Mouse (Mus musculus): ENCODE measurements around the gene Phf12.

DNA sequence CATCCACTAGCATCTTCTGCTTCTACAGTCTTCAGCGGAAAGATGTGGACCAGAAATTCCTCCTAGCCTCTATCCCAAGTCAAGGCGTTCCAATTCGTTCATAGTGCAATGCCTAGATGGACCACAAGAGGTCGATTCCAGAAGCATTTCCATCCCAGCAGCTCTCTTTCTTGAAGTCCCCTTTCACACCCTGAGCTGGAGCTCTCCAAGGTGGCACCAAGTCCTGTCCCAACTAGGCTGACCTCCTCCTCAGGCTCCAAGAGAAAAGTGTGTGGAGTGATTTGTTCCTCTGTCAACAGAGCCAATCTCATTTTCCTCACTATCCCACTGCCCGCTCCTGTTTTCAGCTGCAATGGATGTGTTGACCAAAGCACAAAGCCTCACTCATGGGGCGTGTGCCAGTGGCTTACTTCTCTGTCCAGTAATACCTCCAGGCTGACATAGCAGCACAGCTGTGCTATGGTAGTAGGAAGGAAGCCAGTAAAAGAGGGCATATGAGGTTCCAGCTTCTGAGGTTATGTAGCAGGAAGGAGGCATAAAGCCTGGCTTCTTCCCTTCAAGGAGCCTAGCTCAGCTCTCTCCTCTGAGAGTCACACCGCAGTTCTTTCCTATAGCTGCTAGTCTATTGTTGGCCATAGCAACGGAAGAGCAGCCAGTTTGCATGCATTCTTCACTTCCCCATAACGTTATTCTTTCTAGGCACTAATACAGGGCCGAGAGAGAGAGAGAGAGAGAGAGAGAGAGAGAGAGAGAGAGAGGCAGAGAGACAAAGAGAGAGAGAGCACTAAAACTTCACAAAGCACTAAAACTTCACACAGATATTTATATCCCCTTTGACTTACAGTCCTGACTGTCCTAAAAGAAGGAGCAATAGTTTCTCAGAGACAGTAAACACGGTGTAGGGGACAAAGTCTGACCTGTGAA lies 2.0 kb upstream of the Phf12 start:
- TF ChIP-seq TAL1 (IDR thresholded peaks at IDR 0.05; ENCODE audit: low read length) (no peak), GATA1 (IDR thresholded peaks at IDR 0.05; ENCODE audit: low read length) (no peak)

Data from erythroblast, embryonic 14.5 days (primary cell).